Mouse (Mus musculus) hindbrain, postnatal 0 days (tissue): ENCODE results near the gene Hist1h2ab. TPM values are rescaled to one million over a fixed set of nuclear protein-coding genes. Genes with fewer than 3 reads are reported as not detected.

Experiments used
- ATAC-seq: fragments of 200-750 bp; cut with Nextera tagmentation; 2 replicates; pipeline ENCODE4 v1.8.0; 2017; ENCODE audit warnings: mild to moderate bottlenecking, moderate TSS enrichment, moderate library complexity
- DNase-seq: peaks from one replicate; pipeline ENCODE4 v3.0.0-alpha.2; 2015; ENCODE audit warnings: low spot score
- H3K27ac ChIP-seq: fragments of 300-500 bp; sonication (generic); 2 replicates; pipeline ENCODE4 v1.5.1; 2014; ENCODE audit warnings: mild to moderate bottlenecking
- H3K27me3 ChIP-seq: fragments of 300-500 bp; sonication (generic); 2 replicates; pipeline ENCODE4 v1.6.1; 2014; ENCODE audit warnings: low read length, mixed read lengths; ENCODE audit not compliant: insufficient read depth
- H3K36me3 ChIP-seq: fragments of 300-500 bp; sonication (generic); 2 replicates; pipeline ENCODE4 v1.6.1; 2014; ENCODE audit warnings: low read length, mixed read lengths; ENCODE audit not compliant: insufficient read depth
- H3K4me1 ChIP-seq: fragments of 300-500 bp; sonication (generic); 2 replicates; pipeline ENCODE4 v1.6.1; 2014; ENCODE audit warnings: antibody characterized with exemption, low read length, mixed read lengths; ENCODE audit not compliant: insufficient read depth
- H3K4me2 ChIP-seq: fragments of 300-500 bp; sonication (generic); 2 replicates; pipeline ENCODE4 v1.6.1; 2014; ENCODE audit warnings: low read depth, mild to moderate bottlenecking, low read length, moderate library complexity, mixed read lengths
- H3K4me3 ChIP-seq: fragments of 300-500 bp; sonication (generic); 2 replicates; pipeline ENCODE4 v1.5.1; 2014; ENCODE audit warnings: low read length
- H3K9ac ChIP-seq: fragments of 300-500 bp; sonication (generic); replicated peaks from 2 replicates; pipeline ENCODE4 v1.6.1; 2014; ENCODE audit warnings: mild to moderate bottlenecking, low read length, moderate library complexity, mixed read lengths
- H3K9me3 ChIP-seq: fragments of 300-500 bp; sonication (generic); 2 replicates; pipeline ENCODE4 v1.6.1; 2016; ENCODE audit warnings: low read length, mixed read lengths
- CTCF ChIP-seq: IDR thresholded peaks from 2 replicates; pipeline ENCODE4 v1.5.1; 2016; ENCODE audit warnings: antibody characterized with exemption, control low read depth, low read depth
- WGBS: fragments of 180-500 bp; shearing (Covaris S2); extraction: QIAGEN DNeasy Blood & Tissue Kit; methylation state at CpG from one replicate; pipeline ENCODE4 v1.1.7; 2014; 5-methylcytosine and 5-hydroxymethylcytosine counted together
- microRNA-seq, 2 experiments: library from miRNA; unstranded; fragments of <30 nt; microRNA quantifications; one replicate each; pipeline ENCODE4; 2016
- polyA plus RNA-seq: library from polyadenylated mRNA; unstranded; fragments of >200 nt; fragmentation: Nextera tagmentation; extraction: Ambion mirVana; gene quantifications from 2 replicates; pipeline ENCODE4 v1.2.1, GENCODE M21; 2015
- total RNA-seq: library from RNA; depleted of rRNA; stranded (reverse); fragments of >200 nt; gene quantifications from 2 replicates; pipeline ENCODE4 v1.2.3, GENCODE M21; 2014; rRNA removed

Gene Hist1h2ab
- total and polyA plus RNA-seq, 2 experiments from 2014 or later: 7.4 to 438 TPM

DNA sequence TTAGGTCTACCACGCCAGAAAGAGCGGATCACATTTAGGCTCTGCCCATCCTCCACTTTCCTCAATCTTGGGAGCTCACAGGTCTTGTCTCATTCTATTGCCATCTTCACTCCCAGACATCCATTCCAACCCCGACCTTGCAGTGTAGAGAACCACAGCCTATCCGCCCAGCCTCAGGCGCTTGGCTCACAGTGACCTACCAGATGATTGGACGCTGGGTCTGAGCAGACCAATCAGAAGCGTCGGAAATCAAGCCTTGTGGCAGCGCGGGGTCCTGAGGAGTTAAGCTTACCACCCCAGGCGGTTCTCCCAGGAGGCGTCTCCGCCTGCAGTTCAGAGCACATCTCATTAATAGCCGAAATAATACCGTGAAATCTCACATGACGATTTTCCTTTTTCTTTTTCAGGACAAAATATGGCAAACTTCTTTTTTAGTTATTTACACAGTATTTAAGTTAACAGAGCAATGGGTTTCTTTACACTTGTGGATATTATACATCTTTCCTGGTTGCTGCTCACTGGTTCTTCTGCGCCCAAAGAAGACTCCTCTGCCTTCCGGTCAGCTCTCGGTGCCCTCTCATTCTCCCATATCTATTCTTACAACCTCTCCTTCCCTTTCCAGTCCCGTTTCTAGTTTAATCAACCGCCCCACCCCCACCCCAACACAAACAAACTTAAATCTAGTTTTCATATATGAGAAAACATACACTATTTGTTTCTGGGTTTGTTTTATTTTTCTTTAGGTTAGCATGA is 21.8 kb downstream of the Hist1h2ab start:
- Histone ChIP-seq H3K36me3 (no peaks in the 10 kb centered on the region), H3K27ac (no peak overlapping the region), H3K4me1 (peaks cover 6% of the 10 kb centered on the region; the same call in 1 of the 2 replicates), H3K9ac (no peak overlapping the region), H3K27me3 (no peaks in the 10 kb centered on the region), H3K9me3 (no peaks in the 10 kb centered on the region), H3K4me3 (peak overlapping the region; percentile 8; the same call in 1 of the 2 replicates), H3K4me2 (peak overlapping the region; percentile 47)
- DNase-seq (peak; percentile 67), ATAC-seq (peak; percentile 87)
- no peak for TF ChIP-seq CTCF
- WGBS: 27% methylated on average over 21 of the region's 21 CpGs

DNA sequence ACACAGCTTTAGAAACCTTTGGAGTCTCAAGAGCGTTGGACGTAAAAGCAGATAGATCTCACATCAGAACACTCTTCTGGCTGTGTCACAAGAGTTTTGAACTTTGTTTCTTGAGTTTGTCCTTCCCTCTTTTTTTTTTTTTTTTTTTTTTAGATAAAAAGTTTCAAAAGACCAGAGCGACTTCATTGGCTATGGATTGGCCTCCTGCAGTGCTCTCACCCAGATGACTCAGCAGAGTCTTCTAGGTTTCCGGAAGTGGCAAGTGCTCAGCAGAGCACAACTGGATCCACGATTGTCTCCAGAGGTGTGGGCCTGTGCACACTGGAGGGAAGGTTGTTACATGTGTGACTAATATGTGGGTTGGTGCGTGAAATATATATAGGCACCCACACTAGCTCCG is 27.4 kb downstream of the Hist1h2ab start:
- H3K27me3 ChIP-seq: no peaks in the 10 kb centered on the region
- TF ChIP-seq CTCF: no peak
- H3K4me1 ChIP-seq: no peaks in the 10 kb centered on the region
- DNase-seq (no peak), ATAC-seq (no peak)
- no peak overlapping the region for H3K4me2 ChIP-seq
- H3K36me3 ChIP-seq: no peaks in the 10 kb centered on the region
- H3K9ac ChIP-seq: no peak overlapping the region
- H3K27ac ChIP-seq: no peak overlapping the region
- WGBS: 96% methylated on average over 7 of the region's 7 CpGs
- no peaks in the 10 kb centered on the region for H3K9me3 ChIP-seq
- H3K4me3 ChIP-seq: no peak overlapping the region

DNA sequence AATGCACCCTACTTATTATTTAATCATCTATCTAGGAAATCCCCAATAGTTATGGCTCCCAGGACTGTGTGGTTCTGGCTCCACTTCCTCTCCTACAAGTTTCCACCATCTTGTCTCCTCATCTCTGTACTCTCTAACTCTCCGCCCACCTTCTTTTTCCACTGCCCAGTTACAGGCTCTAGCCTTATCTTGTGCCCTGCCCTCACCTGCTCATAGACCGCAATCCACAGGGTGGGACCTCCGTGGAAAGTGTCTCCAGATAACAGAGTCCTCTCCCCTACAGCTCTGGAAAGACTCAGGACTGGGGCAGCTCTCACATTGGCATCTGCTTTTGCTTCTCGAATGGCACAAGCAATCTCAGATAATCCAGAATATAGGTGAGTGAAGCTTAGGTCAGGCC is 28.1 kb downstream of the Hist1h2ab start:
- no peak overlapping the region for H3K4me3 ChIP-seq
- no peak for ATAC-seq
- 89% methylated on average over 4 of the region's 4 CpGs for WGBS

GRCm38 (mm10) chr13:23792520-23792919 is 41.6 kb downstream of the Hist1h2ab start:
- peak; percentile 86 for TF ChIP-seq CTCF
- DNase-seq: peak; percentile 91
- Histone ChIP-seq H3K9ac (no peak overlapping the region), H3K36me3 (no peaks in the 10 kb centered on the region), H3K4me1 (no peaks in the 10 kb centered on the region), H3K27ac (no peak overlapping the region), H3K4me2 (no peak overlapping the region), H3K4me3 (no peak overlapping the region), H3K27me3 (no peaks in the 10 kb centered on the region), H3K9me3 (no peaks in the 10 kb centered on the region)
- ATAC-seq: peak; percentile 78; the same call in 1 of the 2 replicates
- WGBS: 46% methylated on average over 2 of the region's 2 CpGs

More for the DNA sequence above, 28.1 kb downstream of the Hist1h2ab start:
- Histone ChIP-seq H3K9me3 (no peaks in the 10 kb centered on the region), H3K27ac (no peak overlapping the region), H3K9ac (no peak overlapping the region), H3K27me3 (no peaks in the 10 kb centered on the region), H3K36me3 (no peaks in the 10 kb centered on the region), H3K4me2 (no peak overlapping the region), H3K4me1 (no peaks in the 10 kb centered on the region)
- DNase-seq: no peak
- no peak for TF ChIP-seq CTCF

GRCm38 (mm10) chr13:23799405-23799804 is 48.5 kb downstream of the Hist1h2ab start:
- no peak overlapping the region for H3K27ac ChIP-seq
- ATAC-seq: no peak
- DNase-seq: no peak
- H3K4me3 ChIP-seq: no peak overlapping the region
- H3K27me3 ChIP-seq: no peaks in the 10 kb centered on the region
- no peaks in the 10 kb centered on the region for H3K36me3 ChIP-seq
- no peaks in the 10 kb centered on the region for H3K9me3 ChIP-seq
- no peaks in the 10 kb centered on the region for H3K4me1 ChIP-seq
- WGBS: 82% methylated on average over 5 of the region's 5 CpGs
- no peak overlapping the region for H3K4me2 ChIP-seq
- TF ChIP-seq CTCF: no peak
- H3K9ac ChIP-seq: no peak overlapping the region

Small RNA genes lying within 50 kb of the gene (microRNA-seq; reads per million reads assigned to microRNA genes)
- gene Gm44314 (0 reads per million in 2 experiments), gene Gm44484 (0 reads per million in 2 experiments)

Other genes with a start within 250 kb of the Hist1h2ab start
Only the 30 nearest of the 37 such genes appear.
- 49.4 and 53.4 TPM in 2 replicates for gene Hist1h1d, start 197.9 kb upstream of the Hist1h2ab start, total RNA-seq
- gene Hist1h1d, start 197.9 kb upstream of the Hist1h2ab start, polyA plus RNA-seq: 0.18 and 0.25 TPM in 2 replicates
- 528 and 734 TPM in 2 replicates for gene Hist1h3e, start 188.8 kb upstream of the Hist1h2ab start, total RNA-seq
- gene Hist1h3e, start 188.8 kb upstream of the Hist1h2ab start, polyA plus RNA-seq: 1.3 and 2.8 TPM in 2 replicates
- 221 and 249 TPM in 2 replicates for gene Hist1h2ae, start 179.9 kb upstream of the Hist1h2ab start, total RNA-seq
- 12.2 and 13.8 TPM in 2 replicates for gene Hist1h2ae, start 179.9 kb upstream of the Hist1h2ab start, polyA plus RNA-seq
- 1,151 and 1,635 TPM in 2 replicates for gene Hist1h2bg, start 179.7 kb upstream of the Hist1h2ab start, total RNA-seq
- gene Hist1h2bg, start 179.7 kb upstream of the Hist1h2ab start, polyA plus RNA-seq: 2.6 and 5.2 TPM in 2 replicates
- 695 and 1,354 TPM in 2 replicates for gene Hist1h2bf, start 176.9 kb upstream of the Hist1h2ab start, total RNA-seq
- 1.3 and 2.4 TPM in 2 replicates for gene Hist1h2bf, start 176.9 kb upstream of the Hist1h2ab start, polyA plus RNA-seq
- 636 and 885 TPM in 2 replicates for gene Hist1h2ad, start 176.7 kb upstream of the Hist1h2ab start, total RNA-seq
- gene Hist1h2ad, start 176.7 kb upstream of the Hist1h2ab start, polyA plus RNA-seq: 0.69 TPM in 1 of 2 replicates, not detected in the other
- 173 and 207 TPM in 2 replicates for gene Hist1h3d, start 175.4 kb upstream of the Hist1h2ab start, total RNA-seq
- gene Hist1h3d, start 175.4 kb upstream of the Hist1h2ab start, polyA plus RNA-seq: 0.96 and 1.4 TPM in 2 replicates
- gene Hist1h4d, start 169.5 kb upstream of the Hist1h2ab start, total RNA-seq: 1,614 and 2,187 TPM in 2 replicates
- 36.9 and 39.6 TPM in 2 replicates for gene Hist1h4d, start 169.5 kb upstream of the Hist1h2ab start, polyA plus RNA-seq
- 262 and 304 TPM in 2 replicates for gene Hist1h2be, start 130.0 kb upstream of the Hist1h2ab start, total RNA-seq
- 0.30 and 0.41 TPM in 2 replicates for gene Hist1h2be, start 130.0 kb upstream of the Hist1h2ab start, polyA plus RNA-seq
- 281 and 348 TPM in 2 replicates for gene Hist1h1e, start 128.6 kb upstream of the Hist1h2ab start, total RNA-seq
- gene Hist1h1e, start 128.6 kb upstream of the Hist1h2ab start, polyA plus RNA-seq: 20.1 and 21.9 TPM in 2 replicates
- gene Hist1h2ac, start 67.2 kb upstream of the Hist1h2ab start, total RNA-seq: 63.3 and 98.5 TPM in 2 replicates
- gene Hist1h2ac, start 67.2 kb upstream of the Hist1h2ab start, polyA plus RNA-seq: 0.30 and 0.38 TPM in 2 replicates
- 189 and 295 TPM in 2 replicates for gene Hist1h2bc, start 66.9 kb upstream of the Hist1h2ab start, total RNA-seq
- 36.1 and 46.1 TPM in 2 replicates for gene Hist1h2bc, start 66.9 kb upstream of the Hist1h2ab start, polyA plus RNA-seq
- gene Hist1h1t, start 55.3 kb upstream of the Hist1h2ab start, total RNA-seq: 1.1 and 1.6 TPM in 2 replicates
- gene Hist1h1t, start 55.3 kb upstream of the Hist1h2ab start, polyA plus RNA-seq: not detected in 2 replicates
- 1,149 and 1,400 TPM in 2 replicates for gene Hist1h4c, start 52.7 kb upstream of the Hist1h2ab start, total RNA-seq
- 4.0 and 4.6 TPM in 2 replicates for gene Hist1h4c, start 52.7 kb upstream of the Hist1h2ab start, polyA plus RNA-seq
- 3.2 and 11.1 TPM in 2 replicates for gene Hfe, start 40.3 kb upstream of the Hist1h2ab start, total RNA-seq
- gene Hfe, start 40.3 kb upstream of the Hist1h2ab start, polyA plus RNA-seq: 7.9 and 8.6 TPM in 2 replicates
- gene Hist1h1c, start 12.3 kb upstream of the Hist1h2ab start, total RNA-seq: 508 and 626 TPM in 2 replicates
- gene Hist1h1c, start 12.3 kb upstream of the Hist1h2ab start, polyA plus RNA-seq: 31.4 and 35.4 TPM in 2 replicates
- 1,362 and 1,480 TPM in 2 replicates for gene Hist1h3c, start 5.5 kb upstream of the Hist1h2ab start, total RNA-seq
- gene Hist1h3c, start 5.5 kb upstream of the Hist1h2ab start, polyA plus RNA-seq: 1.6 and 2.1 TPM in 2 replicates
- 1,454 and 1,759 TPM in 2 replicates for gene Hist1h2bb, start 4.4 kb upstream of the Hist1h2ab start, total RNA-seq
- gene Hist1h2bb, start 4.4 kb upstream of the Hist1h2ab start, polyA plus RNA-seq: 0.49 and 0.55 TPM in 2 replicates
- gene Hist1h3b, start 1.1 kb downstream of the Hist1h2ab start, total RNA-seq: 956 and 1,079 TPM in 2 replicates
- gene Hist1h3b, start 1.1 kb downstream of the Hist1h2ab start, polyA plus RNA-seq: 2.6 and 3.2 TPM in 2 replicates
- gene Hist1h4b, start 5.9 kb downstream of the Hist1h2ab start, total RNA-seq: 334 and 514 TPM in 2 replicates
- 1.3 and 2.8 TPM in 2 replicates for gene Hist1h4b, start 5.9 kb downstream of the Hist1h2ab start, polyA plus RNA-seq
- 789 and 958 TPM in 2 replicates for gene Hist1h4a, start 10.1 kb downstream of the Hist1h2ab start, total RNA-seq
- 0.53 TPM in 1 of 2 replicates, not detected in the other for gene Hist1h4a, start 10.1 kb downstream of the Hist1h2ab start, polyA plus RNA-seq
- 2,055 and 2,536 TPM in 2 replicates for gene Hist1h3a, start 11.3 kb downstream of the Hist1h2ab start, total RNA-seq
- 1.5 and 2.1 TPM in 2 replicates for gene Hist1h3a, start 11.3 kb downstream of the Hist1h2ab start, polyA plus RNA-seq
- 223 and 241 TPM in 2 replicates for gene Hist1h1a, start 12.5 kb downstream of the Hist1h2ab start, total RNA-seq
- gene Hist1h1a, start 12.5 kb downstream of the Hist1h2ab start, polyA plus RNA-seq: 0.59 and 0.61 TPM in 2 replicates
- not detected in 2 replicates for gene Trim38, start 18.8 kb downstream of the Hist1h2ab start, total RNA-seq
- gene Trim38, start 18.8 kb downstream of the Hist1h2ab start, polyA plus RNA-seq: not detected in 2 replicates
- not detected in 2 replicates for gene Slc17a2, start 55.9 kb downstream of the Hist1h2ab start, total RNA-seq
- 0.10 TPM in 1 of 2 replicates, not detected in the other for gene Slc17a2, start 55.9 kb downstream of the Hist1h2ab start, polyA plus RNA-seq
- gene Slc17a3, start 88.3 kb downstream of the Hist1h2ab start, total RNA-seq: not detected in 2 replicates
- not detected in 2 replicates for gene Slc17a3, start 88.3 kb downstream of the Hist1h2ab start, polyA plus RNA-seq
- not detected in 2 replicates for gene Slc17a1, start 116.6 kb downstream of the Hist1h2ab start, total RNA-seq
- gene Slc17a1, start 116.6 kb downstream of the Hist1h2ab start, polyA plus RNA-seq: not detected in 2 replicates
- gene Slc17a4, start 163.9 kb downstream of the Hist1h2ab start, total RNA-seq: not detected in 2 replicates
- not detected in 2 replicates for gene Slc17a4, start 163.9 kb downstream of the Hist1h2ab start, polyA plus RNA-seq
- gene Hist1h2ba, start 183.0 kb downstream of the Hist1h2ab start, total RNA-seq: not detected in 2 replicates
- not detected in 2 replicates for gene Hist1h2ba, start 183.0 kb downstream of the Hist1h2ab start, polyA plus RNA-seq
- not detected in 2 replicates for gene Hist1h2aa, start 183.3 kb downstream of the Hist1h2ab start, total RNA-seq
- not detected in 2 replicates for gene Hist1h2aa, start 183.3 kb downstream of the Hist1h2ab start, polyA plus RNA-seq